Mouse (Mus musculus) midbrain, embryonic 13.5 days (tissue): ENCODE measurements around the gene Arl6ip4. TPM values are rescaled to one million over a fixed set of nuclear protein-coding genes. Genes with fewer than 3 reads are reported as not detected.

ENCODE experiments used
- ATAC-seq: fragments of 200-750 bp; cut with Nextera tagmentation; 2 replicates; pipeline ENCODE4 v1.8.0; 2017; ENCODE audit warnings: mild to moderate bottlenecking, moderate TSS enrichment, moderate library complexity
- H3K27ac ChIP-seq: fragments of 300-500 bp; sonication (generic); 2 replicates; pipeline ENCODE4 v1.5.1; 2015; ENCODE audit warnings: inconsistent platforms, mild to moderate bottlenecking, moderate library complexity
- H3K27me3 ChIP-seq: fragments of 300-500 bp; sonication (generic); 2 replicates; pipeline ENCODE4 v1.6.1; 2015; ENCODE audit warnings: mild to moderate bottlenecking, inconsistent platforms
- H3K36me3 ChIP-seq: fragments of 300-500 bp; sonication (generic); 2 replicates; pipeline ENCODE4 v1.6.1; 2015; ENCODE audit warnings: mild to moderate bottlenecking, inconsistent platforms
- H3K4me1 ChIP-seq: fragments of 300-500 bp; sonication (generic); replicated peaks from 2 replicates; pipeline ENCODE4 v1.6.1; 2015; ENCODE audit warnings: inconsistent platforms
- H3K4me2 ChIP-seq: fragments of 300-500 bp; sonication (generic); replicated peaks from 2 replicates; pipeline ENCODE4 v1.6.1; 2015; ENCODE audit warnings: moderate library complexity, mild to moderate bottlenecking, inconsistent platforms
- H3K4me3 ChIP-seq: fragments of 300-500 bp; sonication (generic); replicated peaks from 2 replicates; pipeline ENCODE4 v1.5.1; 2015; ENCODE audit warnings: mild to moderate bottlenecking, inconsistent platforms
- H3K9ac ChIP-seq: fragments of 300-500 bp; sonication (generic); replicated peaks from 2 replicates; pipeline ENCODE4 v1.6.1; 2015; ENCODE audit warnings: mild to moderate bottlenecking, inconsistent platforms
- H3K9me3 ChIP-seq: fragments of 300-500 bp; sonication (generic); 2 replicates; pipeline ENCODE4 v1.6.1; 2016; ENCODE audit warnings: mild to moderate bottlenecking, inconsistent platforms
- whole genome bisulfite sequencing: fragments of 180-500 bp; shearing (Covaris S2); methylation state at CpG from one replicate; pipeline ENCODE4 v1.1.7; 2015; 5-methylcytosine and 5-hydroxymethylcytosine counted together
- polyA plus RNA-seq: library from polyadenylated mRNA; unstranded; fragments of >200 nt; fragmentation: Nextera tagmentation; extraction: Ambion mirVana; gene quantifications from 2 replicates; pipeline ENCODE4 v1.2.1, GENCODE M21; 2015

The Arl6ip4 gene
- polyA plus RNA-seq, 1 experiment from 2014 or later: 82.3 TPM

DNA sequence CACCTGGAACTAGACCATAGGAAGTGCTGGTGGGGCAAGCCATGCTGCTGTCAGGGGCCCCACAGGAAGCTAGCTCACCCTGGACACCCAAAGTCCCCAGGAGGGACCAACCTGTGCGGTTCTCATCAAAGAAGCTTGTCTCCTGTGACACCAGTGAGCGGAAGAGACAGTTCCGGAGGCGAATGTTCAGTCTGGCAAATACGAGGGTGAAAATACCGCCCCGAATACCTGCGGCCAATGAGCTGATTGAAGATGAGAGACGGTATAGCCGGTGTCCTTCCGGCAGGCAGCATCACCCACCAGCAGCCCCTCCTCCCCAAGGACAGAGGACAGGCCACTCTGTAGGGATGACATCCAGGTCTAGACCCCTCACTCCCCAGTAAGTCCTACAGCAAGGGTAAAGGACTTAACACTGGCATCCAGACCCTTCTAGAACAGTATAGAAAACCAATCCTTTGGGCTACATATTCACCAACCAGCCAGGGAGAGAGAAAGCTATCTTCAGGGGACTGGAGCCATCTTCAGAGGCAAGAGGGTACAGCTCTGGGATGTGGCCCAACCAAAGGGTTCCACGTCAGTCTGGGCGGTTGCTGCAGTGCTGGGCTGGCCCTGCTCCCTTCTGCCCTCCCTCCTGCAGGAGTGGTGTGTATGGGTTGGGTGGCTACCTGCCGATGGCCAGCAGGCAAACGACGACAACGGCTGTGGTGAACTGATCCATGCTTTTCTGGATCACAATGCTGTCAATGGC, 32.8 kb upstream of the Arl6ip4 start:
- H3K4me1 ChIP-seq: peaks cover 19% of the 10 kb centered on the region
- ATAC-seq: no peak
- 90% methylated on average over 17 of the region's 17 CpGs for WGBS
- no peak overlapping the region for H3K27ac ChIP-seq
- H3K9ac ChIP-seq: no peak overlapping the region
- H3K36me3 ChIP-seq: no peaks in the 10 kb centered on the region
- H3K4me2 ChIP-seq: no peak overlapping the region
- no peak overlapping the region for H3K4me3 ChIP-seq
- H3K9me3 ChIP-seq: no peaks in the 10 kb centered on the region
- no peaks in the 10 kb centered on the region for H3K27me3 ChIP-seq

DNA sequence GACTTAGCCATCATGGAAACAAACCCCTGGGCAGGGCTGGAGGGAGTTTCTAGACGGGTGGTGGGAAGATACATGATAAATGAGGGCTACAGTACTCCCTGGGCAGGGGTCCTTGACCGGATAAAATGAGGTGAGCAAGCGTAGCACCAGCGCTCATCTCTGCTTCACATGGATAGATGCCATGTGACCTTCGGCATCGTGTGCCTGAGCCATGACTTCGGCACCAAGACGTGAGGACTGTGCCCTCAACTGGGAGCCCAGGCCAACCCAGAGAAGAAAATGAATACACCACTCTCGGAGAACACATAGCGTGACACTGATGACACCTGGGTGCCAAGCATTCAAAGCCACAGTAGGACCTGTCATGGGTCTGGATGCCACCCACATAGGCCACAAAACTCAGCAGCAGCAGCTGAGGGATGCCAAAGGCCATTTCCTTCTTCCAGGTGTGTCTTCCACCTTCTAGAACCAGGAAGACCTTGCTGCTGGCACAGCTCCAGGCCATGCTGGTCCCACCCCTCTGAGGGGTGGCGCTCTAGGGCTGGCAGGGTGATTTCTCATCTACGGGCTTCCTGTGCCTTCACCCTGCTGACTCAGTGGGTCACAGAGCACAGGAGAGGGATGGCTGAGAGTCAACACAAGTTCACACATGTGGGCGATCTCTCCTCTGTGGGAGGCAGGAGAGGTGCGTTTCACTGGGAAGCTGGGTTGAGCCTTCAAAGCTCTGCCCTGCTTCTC, 31.9 kb upstream of the Arl6ip4 start:
- H3K4me3 ChIP-seq: no peak overlapping the region
- no peaks in the 10 kb centered on the region for H3K36me3 ChIP-seq
- H3K9ac ChIP-seq: no peak overlapping the region; the same call in 1 of the 2 replicates
- no peak overlapping the region for H3K4me2 ChIP-seq
- no peaks in the 10 kb centered on the region for H3K9me3 ChIP-seq
- no peak for ATAC-seq
- WGBS: 91% methylated on average over 14 of the region's 14 CpGs
- no peaks in the 10 kb centered on the region for H3K27me3 ChIP-seq
- no peak overlapping the region for H3K27ac ChIP-seq
- H3K4me1 ChIP-seq: peaks cover 10% of the 10 kb centered on the region; the same call in 1 of the 2 replicates

DNA sequence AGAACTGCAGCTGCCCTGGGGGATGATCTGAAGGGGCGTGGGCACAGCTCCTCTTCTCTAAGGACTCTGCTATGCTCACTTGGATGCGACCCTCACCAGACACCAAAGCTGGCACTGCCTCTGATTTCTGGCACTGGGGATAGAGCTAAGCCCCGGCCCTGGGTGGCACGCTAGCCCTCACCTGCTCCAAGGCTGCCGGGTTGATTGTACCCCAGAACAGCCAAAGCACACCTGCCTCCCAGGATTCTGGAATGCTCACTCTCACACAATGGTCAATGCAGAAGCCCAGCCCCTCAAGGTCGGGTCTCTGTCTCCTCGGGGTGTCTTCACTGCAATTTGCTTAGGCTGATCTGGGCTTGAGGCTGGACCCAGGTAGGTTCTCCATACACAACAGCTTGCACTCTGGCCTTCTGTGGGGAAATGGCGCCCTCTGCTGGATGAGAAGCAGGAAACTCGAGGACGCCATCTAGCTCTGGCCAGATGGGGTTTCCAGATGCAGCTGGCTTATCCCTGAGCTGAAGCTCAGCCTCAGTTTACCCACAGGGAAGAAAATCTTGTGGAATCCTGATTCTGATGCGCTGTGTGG, 31.2 kb upstream of the Arl6ip4 start:
- Histone ChIP-seq H3K4me1 (0 out of 2 replicates have a peak, but pooled peaks cover 6% of the 10 kb centered on the region), H3K27me3 (no peaks in the 10 kb centered on the region), H3K9me3 (no peaks in the 10 kb centered on the region), H3K4me2 (no peak overlapping the region), H3K27ac (no peak overlapping the region), H3K36me3 (no peaks in the 10 kb centered on the region), H3K9ac (no peak overlapping the region), H3K4me3 (no peak overlapping the region)
- ATAC-seq: peak; percentile 48; the same call in 1 of the 2 replicates
- 40% methylated on average over 11 of the region's 11 CpGs for WGBS

DNA sequence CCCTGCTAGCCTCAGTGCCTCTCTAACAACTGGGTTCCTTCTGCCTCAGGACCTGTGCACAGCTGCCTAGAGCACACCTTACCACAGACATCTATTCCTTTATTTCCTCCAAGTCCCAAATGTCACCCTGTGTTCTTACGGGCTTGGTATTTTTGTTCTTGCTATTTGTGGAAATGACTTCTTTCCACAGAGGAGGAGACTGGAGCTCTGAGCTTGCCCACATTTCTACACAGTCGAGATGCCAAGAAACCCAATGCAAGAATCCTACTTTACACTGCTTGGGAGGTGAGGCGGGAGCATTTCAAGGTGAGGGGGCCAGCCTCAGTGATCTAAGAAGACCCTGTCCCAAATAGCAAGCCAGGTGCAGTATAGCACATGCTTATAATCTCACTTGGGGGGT, 30.4 kb upstream of the Arl6ip4 start:
- no peak for ATAC-seq
- no peaks in the 10 kb centered on the region for H3K9me3 ChIP-seq
- H3K4me3 ChIP-seq: no peak overlapping the region
- H3K4me1 ChIP-seq: no peaks in the 10 kb centered on the region
- H3K36me3 ChIP-seq: no peaks in the 10 kb centered on the region
- H3K9ac ChIP-seq: no peak overlapping the region
- WGBS: 76% methylated on average over 3 of the region's 3 CpGs
- no peak overlapping the region; the same call in 1 of the 2 replicates for H3K27ac ChIP-seq
- no peak overlapping the region for H3K4me2 ChIP-seq
- no peaks in the 10 kb centered on the region for H3K27me3 ChIP-seq

DNA sequence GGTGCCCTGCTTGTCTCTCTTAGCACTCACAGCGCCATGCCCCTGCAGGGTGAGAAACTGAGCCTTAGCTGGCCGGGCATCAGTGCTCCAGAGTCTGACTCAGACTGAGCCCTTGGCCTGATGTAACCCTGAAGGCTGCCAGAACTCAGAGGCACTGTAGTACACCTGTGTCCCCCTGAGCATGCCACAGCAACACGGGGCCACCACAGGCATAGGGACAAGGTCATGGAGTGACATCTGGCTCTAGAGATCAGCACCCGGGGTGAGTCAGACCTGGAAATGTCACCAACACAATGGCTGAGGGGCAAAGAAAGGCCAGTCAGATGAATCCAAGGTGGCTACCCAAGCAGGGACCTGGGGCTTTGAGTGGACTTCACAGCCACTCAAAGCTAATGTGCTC, 29.0 kb upstream of the Arl6ip4 start:
- WGBS: 73% methylated on average over 4 of the region's 4 CpGs
- no peak overlapping the region for H3K4me2 ChIP-seq
- no peak overlapping the region for H3K9ac ChIP-seq
- no peaks in the 10 kb centered on the region for H3K36me3 ChIP-seq
- H3K27ac ChIP-seq: no peak overlapping the region
- ATAC-seq: no peak
- H3K4me1 ChIP-seq: no peaks in the 10 kb centered on the region
- no peaks in the 10 kb centered on the region for H3K9me3 ChIP-seq
- H3K4me3 ChIP-seq: no peak overlapping the region
- no peaks in the 10 kb centered on the region for H3K27me3 ChIP-seq

DNA sequence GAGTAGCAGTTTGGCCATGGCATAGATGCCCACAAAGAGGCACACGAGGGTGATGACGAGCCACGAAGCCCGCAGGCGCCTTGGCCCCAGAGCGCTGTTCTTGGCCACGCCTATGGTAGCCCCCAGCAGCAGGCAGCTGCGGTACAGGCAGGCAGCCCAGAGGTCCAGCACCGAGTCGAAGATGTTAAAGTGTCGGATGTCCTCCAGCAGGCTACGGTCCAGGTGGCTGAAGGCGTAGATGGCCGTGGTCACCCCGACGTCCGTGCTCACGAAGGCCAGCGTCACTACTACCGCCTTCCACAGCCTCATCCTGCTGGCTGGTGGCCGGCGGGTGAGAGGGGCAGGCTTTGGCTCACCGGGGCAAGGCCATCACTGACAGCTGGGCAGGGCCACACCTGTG, 26.0 kb upstream of the Arl6ip4 start:
- no peak for ATAC-seq
- H3K4me3 ChIP-seq: no peak overlapping the region
- peaks cover 10% of the 10 kb centered on the region for H3K27me3 ChIP-seq
- H3K4me1 ChIP-seq: no peaks in the 10 kb centered on the region; the same call in 1 of the 2 replicates
- 91% methylated on average over 23 of the region's 23 CpGs for WGBS
- no peaks in the 10 kb centered on the region for H3K36me3 ChIP-seq
- H3K4me2 ChIP-seq: no peak overlapping the region
- no peak overlapping the region for H3K27ac ChIP-seq
- no peaks in the 10 kb centered on the region for H3K9me3 ChIP-seq
- no peak overlapping the region for H3K9ac ChIP-seq

DNA sequence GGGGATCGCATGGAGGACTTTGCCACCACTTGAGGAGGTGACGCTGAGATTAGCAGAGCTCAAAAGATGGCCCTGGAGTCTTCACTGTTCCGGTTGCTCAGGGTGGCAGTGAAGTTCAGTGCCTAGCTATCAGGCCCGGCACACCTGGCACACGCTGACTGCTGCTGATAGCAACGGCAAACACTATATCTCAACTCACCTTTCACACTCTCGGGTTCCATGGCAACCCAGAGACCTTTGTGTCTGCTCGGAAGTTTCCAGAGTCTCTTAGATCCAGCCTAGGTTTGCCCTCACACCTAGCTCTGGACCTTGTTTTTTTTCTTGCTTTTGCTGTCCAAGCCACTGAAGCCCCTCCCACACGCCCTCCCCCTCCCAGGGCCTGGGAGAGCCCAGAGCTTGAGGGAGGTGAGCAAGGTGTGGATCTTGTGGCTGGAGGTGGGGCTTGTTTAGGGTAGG, 23.9 kb upstream of the Arl6ip4 start:
- WGBS: 65% methylated on average over 9 of the region's 9 CpGs
- no peak overlapping the region for H3K9ac ChIP-seq
- no peak for ATAC-seq

DNA sequence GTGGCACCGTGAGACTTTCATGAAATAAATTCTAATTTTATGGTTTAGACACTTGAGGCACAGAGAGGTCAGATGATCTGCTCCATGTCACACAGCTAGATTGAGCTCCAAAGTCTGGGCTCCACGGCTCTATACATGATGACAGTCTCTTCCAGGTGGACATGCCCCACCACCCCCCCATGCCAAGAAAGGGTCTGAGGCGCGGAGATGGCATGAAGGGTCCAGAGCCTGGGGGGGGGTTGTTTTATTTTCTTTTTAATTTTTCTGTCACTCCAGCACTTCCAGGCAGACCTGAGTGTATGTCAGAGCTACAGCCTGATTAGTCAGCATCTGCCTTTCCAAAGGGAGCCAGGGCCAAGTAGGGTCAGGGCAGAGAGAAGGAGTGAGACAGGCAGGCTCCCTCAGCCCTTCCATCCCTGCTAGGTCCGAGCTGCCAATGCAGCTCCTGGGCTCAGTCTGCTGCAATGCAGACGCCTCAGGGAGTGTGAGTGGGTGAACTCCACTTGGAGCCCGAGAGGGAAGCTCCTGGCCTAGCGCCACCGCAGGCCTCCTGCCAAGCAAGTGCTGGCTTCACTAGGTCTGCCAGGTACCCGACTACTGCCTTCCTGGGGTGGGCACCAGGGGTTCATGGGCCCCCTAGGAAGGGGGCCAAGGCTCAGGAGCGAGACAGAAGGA, 22.6 kb upstream of the Arl6ip4 start:
- Histone ChIP-seq H3K4me2 (no peak overlapping the region), H3K4me1 (peaks cover 12% of the 10 kb centered on the region), H3K4me3 (no peak overlapping the region), H3K36me3 (no peaks in the 10 kb centered on the region), H3K27me3 (peaks cover 22% of the 10 kb centered on the region), H3K9me3 (no peaks in the 10 kb centered on the region), H3K9ac (no peak overlapping the region), H3K27ac (no peak overlapping the region)
- no peak for ATAC-seq
- 79% methylated on average over 11 of the region's 11 CpGs for WGBS

More for the DNA sequence above, 23.9 kb upstream of the Arl6ip4 start:
- Histone ChIP-seq H3K9me3 (no peaks in the 10 kb centered on the region), H3K27ac (no peak overlapping the region), H3K4me3 (no peak overlapping the region), H3K36me3 (no peaks in the 10 kb centered on the region), H3K27me3 (peaks cover 22% of the 10 kb centered on the region), H3K4me1 (peaks cover 12% of the 10 kb centered on the region), H3K4me2 (no peak overlapping the region)

DNA sequence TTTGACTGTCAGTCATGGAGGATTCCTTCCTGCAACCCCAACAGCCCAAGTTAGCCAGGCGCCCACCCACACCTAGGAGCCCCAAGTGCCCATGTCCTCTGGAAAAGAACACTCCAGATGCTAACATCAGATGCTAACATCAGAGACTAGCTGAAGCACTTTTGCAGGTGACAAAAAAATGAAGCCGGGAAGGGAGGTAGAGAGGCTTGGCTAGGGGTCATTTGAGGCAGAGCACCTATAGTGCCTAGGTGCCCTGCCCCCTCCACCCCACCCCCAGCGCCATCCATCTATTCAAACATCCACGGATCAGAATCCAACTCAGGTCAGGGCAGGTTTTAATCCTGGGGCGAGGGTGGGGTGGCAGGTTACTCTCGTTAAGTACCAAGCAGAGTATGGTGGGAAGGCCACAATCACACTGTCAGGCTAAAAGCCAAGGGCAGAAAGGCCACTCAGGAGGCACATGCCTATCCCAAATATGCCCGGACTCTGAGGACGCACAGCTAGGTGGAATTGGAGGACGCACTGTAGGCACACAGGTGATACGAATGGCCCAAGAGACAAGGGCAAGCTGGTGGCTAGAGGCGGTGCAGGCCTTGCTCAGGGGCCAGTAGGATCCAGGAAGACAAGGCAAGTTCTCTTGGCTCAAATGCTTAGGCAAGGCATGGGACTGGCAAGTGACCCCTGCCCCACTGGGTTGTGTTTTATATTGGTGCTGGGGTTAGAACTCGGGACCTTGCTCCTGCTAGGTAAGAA, 21.9 kb upstream of the Arl6ip4 start:
- Histone ChIP-seq H3K27me3 (peaks cover 22% of the 10 kb centered on the region), H3K9ac (no peak overlapping the region), H3K9me3 (no peaks in the 10 kb centered on the region), H3K27ac (no peak overlapping the region), H3K4me3 (no peak overlapping the region), H3K4me2 (no peak overlapping the region), H3K36me3 (no peaks in the 10 kb centered on the region), H3K4me1 (peaks cover 12% of the 10 kb centered on the region)
- ATAC-seq: no peak
- 84% methylated on average over 12 of the region's 12 CpGs for WGBS

DNA sequence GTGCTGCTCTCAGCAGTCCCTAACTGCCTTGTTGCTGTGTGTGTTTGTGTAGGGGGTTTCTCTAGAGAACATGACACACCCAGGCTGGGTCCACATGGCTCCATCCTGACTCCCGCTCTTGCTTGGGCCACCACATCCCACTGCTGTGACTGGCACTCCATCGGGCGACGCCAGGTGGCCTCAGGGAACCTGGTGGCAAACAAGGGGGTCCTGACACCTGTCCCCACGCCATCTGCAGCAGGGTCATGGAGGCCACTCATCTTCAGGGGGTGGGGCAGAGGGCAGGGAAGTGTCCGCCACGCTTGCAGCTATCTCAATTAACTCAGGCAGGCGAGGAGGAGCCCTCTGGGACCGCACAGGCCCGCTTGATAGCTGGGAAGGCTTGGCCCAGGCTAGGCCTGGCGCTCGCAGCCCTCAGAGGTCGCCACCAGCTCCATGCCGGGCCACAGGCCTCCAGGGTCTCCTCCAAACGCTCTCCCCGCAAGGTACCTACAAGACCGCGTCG, 20.8 kb upstream of the Arl6ip4 start:
- H3K36me3 ChIP-seq: no peaks in the 10 kb centered on the region
- WGBS: 10% methylated on average over 19 of the region's 19 CpGs
- peak; percentile 74 for ATAC-seq
- no peak overlapping the region for H3K27ac ChIP-seq
- H3K4me1 ChIP-seq: peaks cover 12% of the 10 kb centered on the region
- H3K9ac ChIP-seq: peak overlapping the region; percentile 26
- H3K4me2 ChIP-seq: peak overlapping the region; percentile 55
- peaks cover 22% of the 10 kb centered on the region for H3K27me3 ChIP-seq
- no peaks in the 10 kb centered on the region for H3K9me3 ChIP-seq
- peak overlapping the region; percentile 42 for H3K4me3 ChIP-seq

DNA sequence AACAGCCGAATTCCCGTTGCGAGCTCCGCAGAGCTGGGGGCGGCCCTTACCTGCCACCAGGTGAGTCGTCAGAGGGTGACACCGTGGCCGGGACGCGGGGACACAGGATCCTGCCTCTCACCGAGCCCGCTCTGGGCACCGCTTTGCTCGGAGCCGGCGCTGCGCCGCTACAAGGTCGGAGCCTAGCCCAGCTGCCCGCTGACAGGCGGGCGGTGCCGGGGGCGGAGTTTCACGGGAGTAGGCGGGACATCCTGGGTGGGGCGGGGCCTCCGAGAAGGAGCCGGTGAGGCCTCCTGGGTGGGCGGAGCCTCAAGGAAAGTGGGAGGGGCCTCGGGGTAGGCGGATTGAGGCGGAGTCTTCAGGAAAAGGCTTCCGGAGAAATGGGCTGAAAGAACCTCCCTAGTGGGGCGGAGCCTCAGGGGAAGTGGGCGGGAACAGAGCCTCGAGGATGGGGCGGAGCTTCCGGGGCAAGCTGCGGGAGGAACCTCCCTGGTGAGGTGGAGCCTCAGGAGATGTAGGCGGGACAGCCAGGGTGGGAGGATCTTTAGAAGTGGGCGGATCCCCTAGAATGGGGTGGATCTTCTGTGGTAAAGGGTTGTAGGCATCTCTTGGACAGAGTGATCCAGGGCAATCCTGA, 20.2 kb upstream of the Arl6ip4 start, which contains the start of gene Abcb9:
TSS of gene Abcb9 (minus strand) at position 203 of the 637 bp plus-strand sequence.
- Histone ChIP-seq H3K9me3 (no peaks in the 10 kb centered on the region), H3K36me3 (no peaks in the 10 kb centered on the region), H3K4me3 (peak within 1 kb of the TSS; percentile 42), H3K4me2 (peak within 1 kb of the TSS; percentile 55), H3K4me1 (peaks cover 12% of the 10 kb centered on the region), H3K27me3 (peaks cover 22% of the 10 kb centered on the region), H3K9ac (peak within 1 kb of the TSS; percentile 26), H3K27ac (no peak within 1 kb of the TSS)
- ATAC-seq: peak; percentile 86
- 1% methylated on average over 41 of the region's 42 CpGs for WGBS
